In the genomic region with DNA sequence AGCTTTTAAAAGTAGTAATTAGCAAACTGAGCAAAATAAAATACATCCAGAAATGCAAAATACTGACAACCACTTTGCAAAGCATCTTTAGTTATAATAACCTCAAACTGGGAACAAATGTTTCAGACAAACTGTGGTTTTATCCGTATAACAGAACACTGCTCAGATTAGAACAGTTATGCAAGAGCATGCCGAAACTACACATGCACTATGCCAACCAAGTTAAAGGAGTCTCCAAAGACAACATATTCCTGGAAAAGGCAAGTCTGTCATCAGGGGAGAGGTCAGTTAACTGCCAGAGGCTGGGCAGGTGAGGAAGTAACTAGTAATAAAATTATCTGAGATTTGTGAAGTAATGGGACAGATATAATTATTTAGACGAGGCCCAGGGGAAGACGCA, we compare ENCODE assay signal across 23 mouse cellular contexts. TPM values are rescaled to one million over a fixed set of nuclear protein-coding genes. Genes with fewer than 3 reads are reported as not detected.
"Had no signal": no experiment of that assay in that cellular context is flagged by ENCODE, and none has a peak within 500 bp of the region (broad histone marks: within the 10 kb centered on the region; RNA-seq: fewer than 3 reads in every experiment).

No protein-coding gene starts in this region.

- DNase-seq: kidney, adult 11 months; kidney, adult 8-10 months; kidney, postnatal 14 days; kidney, postnatal 4 days; layer of hippocampus, adult 9-11 months; layer of hippocampus, postnatal 36 days; lung, adult 2 months; lung, postnatal 14 days; lung, postnatal 4 days; retina, postnatal 1 day; right cerebral cortex, postnatal 25 days; spleen, adult 18-20 months; thymus, postnatal 25 days had no signal

- H3K27ac ChIP-seq: left cerebral cortex, adult 2 months; liver, embryonic 15.5 days; midbrain, embryonic 12.5 days; neural tube, embryonic 13.5 days; stomach, embryonic 15.5 days had no signal

- ATAC-seq: midbrain, embryonic 16.5 days had no signal

- H3K4me1 ChIP-seq: liver, embryonic 15.5 days; midbrain, embryonic 12.5 days; neural tube, embryonic 13.5 days; stomach, embryonic 15.5 days had no signal

- H3K4me2 ChIP-seq: liver, embryonic 11.5 days; liver, embryonic 15.5 days; midbrain, embryonic 12.5 days; neural tube, embryonic 13.5 days; stomach, embryonic 15.5 days had no signal

- H3K27me3 ChIP-seq: liver, embryonic 15.5 days; midbrain, embryonic 12.5 days; neural tube, embryonic 13.5 days; stomach, embryonic 15.5 days had no signal

- H3K4me3 ChIP-seq: left cerebral cortex, adult 2 months; liver, embryonic 15.5 days; midbrain, embryonic 12.5 days; myocyte; neural tube, embryonic 13.5 days; stomach, embryonic 15.5 days had no signal

- H3K9me3 ChIP-seq: liver, embryonic 15.5 days; midbrain, embryonic 12.5 days; neural tube, embryonic 13.5 days; stomach, embryonic 15.5 days had no signal

- H3K9ac ChIP-seq: liver, embryonic 15.5 days; midbrain, embryonic 12.5 days; neural tube, embryonic 13.5 days; stomach, embryonic 15.5 days had no signal

- H3K36me3 ChIP-seq: liver, embryonic 15.5 days; stomach, embryonic 15.5 days had no signal

RNA-seq across cellular contexts. Expression of gene Irak1bp1, which starts 13.3 kb away (rescaled TPM):
- total RNA-seq: monocyte, adult 5-6 weeks; neutrophil, adult 5-6 weeks had no signal
